Mouse (Mus musculus) embryonic facial prominence, embryonic 11.5 days (tissue): ENCODE measurements at regions not wholly inside any gene's neighbourhood (a gene's known extent, or its start where the extent isn't known, plus 50 kb on each side); places are given as distances from the start of the nearest gene placed in this dataset.

Experiments
- ATAC-seq: fragments of 200-750 bp; cut with Nextera tagmentation; replicated peaks from 2 replicates; pipeline ENCODE4 v1.8.0; 2017; ENCODE audit warnings: low read depth; ENCODE audit not compliant: insufficient number of reproducible peaks, low FRiP score, low TSS enrichment
- DNase-seq: peaks from one replicate; pipeline ENCODE4 v3.0.0-alpha.2; 2015; ENCODE audit warnings: low spot score
- H3K27ac ChIP-seq: fragments of 300-500 bp; sonication (generic); replicated peaks from 2 replicates; pipeline ENCODE4 v1.5.1; 2014; ENCODE audit warnings: mild to moderate bottlenecking, low read depth, low read length, control low read depth
- H3K27me3 ChIP-seq: fragments of 300-500 bp; sonication (generic); 2 replicates; pipeline ENCODE4 v1.6.1; 2014; ENCODE audit warnings: mild to moderate bottlenecking, low read length, moderate library complexity, mixed read lengths; ENCODE audit not compliant: control insufficient read depth, insufficient read depth
- H3K36me3 ChIP-seq: fragments of 300-500 bp; sonication (generic); replicated peaks from 2 replicates; pipeline ENCODE4 v1.6.1; 2014; ENCODE audit warnings: low read depth, mild to moderate bottlenecking, low read length, moderate library complexity, mixed read lengths; ENCODE audit not compliant: control insufficient read depth, insufficient read depth
- H3K4me1 ChIP-seq: fragments of 300-500 bp; sonication (generic); 2 replicates; pipeline ENCODE4 v1.6.1; 2014; ENCODE audit warnings: low read length, mixed read lengths; ENCODE audit not compliant: control insufficient read depth, insufficient read depth
- H3K4me2 ChIP-seq: fragments of 300-500 bp; sonication (generic); 2 replicates; pipeline ENCODE4 v1.6.1; 2014; ENCODE audit warnings: low read depth, mild to moderate bottlenecking, control low read depth, low read length, moderate library complexity
- H3K4me3 ChIP-seq: fragments of 300-500 bp; sonication (generic); 2 replicates; pipeline ENCODE4 v1.5.1; 2014; ENCODE audit warnings: low read depth, low read length, control low read depth
- H3K9ac ChIP-seq: fragments of 300-500 bp; sonication (generic); replicated peaks from 2 replicates; pipeline ENCODE4 v1.6.1; 2014; ENCODE audit warnings: mild to moderate bottlenecking, control low read depth, low read length
- H3K9me3 ChIP-seq: fragments of 300-500 bp; sonication (generic); replicated peaks from 2 replicates; pipeline ENCODE4 v1.6.1; 2016; ENCODE audit warnings: mild to moderate bottlenecking, low read length, inconsistent platforms, mixed read lengths; ENCODE audit not compliant: control insufficient read depth
- WGBS: fragments of 180-500 bp; shearing (Covaris S2); extraction: QIAGEN DNeasy Blood & Tissue Kit; methylation state at CpG from one replicate; pipeline ENCODE4 v1.1.7; 2014; 5-methylcytosine and 5-hydroxymethylcytosine counted together

- no peaks in the 10 kb centered on the region for H3K27me3 ChIP-seq
- H3K27ac ChIP-seq, result no peak overlapping the region
- no peaks in the 10 kb centered on the region for H3K9me3 ChIP-seq
- WGBS, result 52% methylated on average over 6 of the region's 6 CpGs
- no peak overlapping the region for H3K4me2 ChIP-seq
- no peaks in the 10 kb centered on the region for H3K4me1 ChIP-seq
- H3K4me3 ChIP-seq, result no peak overlapping the region
- ATAC-seq (no peak), DNase-seq (no peak)
- no peak overlapping the region for H3K9ac ChIP-seq
- H3K36me3 ChIP-seq, result no peaks in the 10 kb centered on the region
Measured at GRCm38 (mm10) chr1:73545401-73545800, 529.7 kb upstream of the Tnp1 start.

DNA sequence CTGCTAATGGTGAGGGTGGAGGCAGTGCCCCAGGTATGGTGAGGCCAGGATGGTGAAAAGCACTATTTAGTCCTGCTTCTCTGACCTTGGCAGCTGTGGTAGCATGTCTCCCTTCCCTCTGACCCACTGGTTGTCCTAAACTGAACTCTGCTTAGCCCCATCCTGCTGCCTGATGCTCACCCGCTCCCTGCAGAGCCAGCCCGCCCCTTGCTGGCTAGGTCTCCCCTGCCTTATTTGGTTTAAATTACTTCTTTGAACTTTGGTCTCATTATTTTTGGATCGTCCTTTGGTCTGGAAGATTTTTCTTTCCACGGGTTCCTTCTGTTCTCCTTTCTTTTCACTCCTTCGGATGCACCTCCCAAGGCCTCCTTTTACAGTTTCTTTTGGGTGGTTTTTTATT is 525.7 kb upstream of the Tnp1 start:
- H3K4me1 ChIP-seq, result no peaks in the 10 kb centered on the region
- DNase-seq (no peak), ATAC-seq (no peak)
- no peak overlapping the region for H3K9ac ChIP-seq
- no peaks in the 10 kb centered on the region for H3K27me3 ChIP-seq
- WGBS, result 49% methylated on average over 5 of the region's 5 CpGs
- H3K4me2 ChIP-seq, result no peak overlapping the region
- no peaks in the 10 kb centered on the region for H3K9me3 ChIP-seq
- no peaks in the 10 kb centered on the region for H3K36me3 ChIP-seq
- no peak overlapping the region for H3K4me3 ChIP-seq
- H3K27ac ChIP-seq, result no peak overlapping the region

- H3K27ac ChIP-seq, result no peak overlapping the region
Measured at GRCm38 (mm10) chr1:73538420-73538871, 522.7 kb upstream of the Tnp1 start.

GRCm38 (mm10) chr1:73535726-73536265 is 520.1 kb upstream of the Tnp1 start:
- no peaks in the 10 kb centered on the region for H3K9me3 ChIP-seq
- H3K36me3 ChIP-seq, result no peaks in the 10 kb centered on the region
- DNase-seq (no peak), ATAC-seq (no peak)
- WGBS, result 86% methylated on average over 4 of the region's 4 CpGs
- H3K27me3 ChIP-seq, result no peaks in the 10 kb centered on the region
- H3K9ac ChIP-seq, result no peak overlapping the region
- H3K4me1 ChIP-seq, result no peaks in the 10 kb centered on the region
- H3K4me3 ChIP-seq, result no peak overlapping the region
- H3K27ac ChIP-seq, result no peak overlapping the region
- H3K4me2 ChIP-seq, result no peak overlapping the region

More at GRCm38 (mm10) chr1:73538420-73538871, 522.7 kb upstream of the Tnp1 start:
- no peaks in the 10 kb centered on the region for H3K4me1 ChIP-seq
- ATAC-seq, result peak; percentile 79
- H3K9me3 ChIP-seq, result no peaks in the 10 kb centered on the region
- H3K9ac ChIP-seq, result no peak overlapping the region
- peak; percentile 29 for DNase-seq
- no peaks in the 10 kb centered on the region for H3K36me3 ChIP-seq
- WGBS, result 59% methylated on average over 2 of the region's 2 CpGs
- H3K4me3 ChIP-seq, result no peak overlapping the region
- H3K4me2 ChIP-seq, result no peak overlapping the region
- H3K27me3 ChIP-seq, result no peaks in the 10 kb centered on the region

DNA sequence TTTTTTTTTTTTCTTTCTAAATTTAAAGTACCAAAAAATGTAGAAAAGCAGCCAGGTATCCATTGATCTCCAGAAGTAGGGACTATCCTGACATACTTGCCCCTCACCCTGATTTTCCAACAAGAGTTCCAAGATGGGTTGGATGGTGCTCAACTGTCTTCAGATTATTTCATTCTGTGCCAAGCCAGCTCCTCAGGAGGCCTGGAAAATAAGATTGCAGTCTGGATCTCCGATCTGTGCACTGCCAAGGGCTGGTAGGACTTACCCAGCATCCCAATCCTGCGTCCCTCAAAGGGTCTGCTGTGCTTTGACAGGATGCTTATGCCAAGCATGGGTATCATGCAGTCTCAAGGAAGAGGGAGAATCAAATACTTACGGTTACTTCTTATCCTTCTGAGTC is 517.8 kb upstream of the Tnp1 start:
- Histone ChIP-seq H3K4me2 (no peak overlapping the region), H3K27ac (no peak overlapping the region), H3K9ac (no peak overlapping the region), H3K9me3 (no peaks in the 10 kb centered on the region), H3K4me3 (no peak overlapping the region), H3K4me1 (no peaks in the 10 kb centered on the region), H3K36me3 (no peaks in the 10 kb centered on the region), H3K27me3 (no peaks in the 10 kb centered on the region)
- DNase-seq (no peak), ATAC-seq (no peak)
- 86% methylated on average over 3 of the region's 3 CpGs for WGBS

GRCm38 (mm10) chr1:73532316-73532715 is 516.6 kb upstream of the Tnp1 start:
- H3K9me3 ChIP-seq, result no peaks in the 10 kb centered on the region
- ATAC-seq (no peak), DNase-seq (no peak)
- H3K9ac ChIP-seq, result no peak overlapping the region
- 92% methylated on average over 4 of the region's 4 CpGs for WGBS
- no peak overlapping the region for H3K4me2 ChIP-seq
- no peaks in the 10 kb centered on the region for H3K36me3 ChIP-seq
- no peak overlapping the region for H3K27ac ChIP-seq
- no peak overlapping the region for H3K4me3 ChIP-seq
- no peaks in the 10 kb centered on the region for H3K27me3 ChIP-seq
- no peaks in the 10 kb centered on the region for H3K4me1 ChIP-seq

DNA sequence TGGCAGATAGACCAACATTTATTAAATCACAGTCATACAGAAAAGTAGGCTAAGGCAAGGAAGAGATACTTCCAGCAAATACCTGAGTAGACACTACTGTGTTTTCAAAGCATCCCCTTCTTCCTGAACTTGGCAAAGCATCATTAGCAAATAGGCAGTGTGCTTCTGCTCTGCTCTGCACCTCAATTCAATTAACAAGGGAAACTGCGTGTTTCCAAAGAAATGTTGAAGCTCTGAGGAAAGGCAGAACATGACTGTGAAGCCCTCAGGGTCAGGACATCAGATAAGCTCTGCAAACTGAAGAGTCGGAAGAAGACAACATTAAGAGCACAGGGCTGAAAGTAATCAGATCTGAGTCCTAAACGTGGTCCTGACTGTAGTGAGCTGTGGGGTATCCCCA is 516.1 kb upstream of the Tnp1 start:
- ATAC-seq, result no peak
- Histone ChIP-seq H3K9me3 (no peaks in the 10 kb centered on the region), H3K4me1 (no peaks in the 10 kb centered on the region), H3K27ac (no peak overlapping the region), H3K9ac (no peak overlapping the region), H3K27me3 (no peaks in the 10 kb centered on the region), H3K36me3 (no peaks in the 10 kb centered on the region), H3K4me2 (no peak overlapping the region), H3K4me3 (no peak overlapping the region)
- DNase-seq, result no peak
- 71% methylated on average over 3 of the region's 3 CpGs for WGBS

- Histone ChIP-seq H3K9me3 (no peaks in the 10 kb centered on the region), H3K27ac (no peak overlapping the region), H3K4me2 (no peak overlapping the region), H3K27me3 (no peaks in the 10 kb centered on the region), H3K4me3 (no peak overlapping the region), H3K9ac (no peak overlapping the region), H3K36me3 (no peaks in the 10 kb centered on the region), H3K4me1 (no peaks in the 10 kb centered on the region)
- DNase-seq (no peak), ATAC-seq (no peak)
- 21% methylated on average over 2 of the region's 2 CpGs for WGBS
Measured at GRCm38 (mm10) chr1:73530326-73530725, 514.6 kb upstream of the Tnp1 start.
